Mouse (Mus musculus) adrenal gland, postnatal 0 days (tissue): ENCODE data around the gene Ecm1. TPM values are rescaled to one million over a fixed set of nuclear protein-coding genes. Genes with fewer than 3 reads are reported as not detected.

Experiments
- microRNA-seq: library from miRNA; unstranded; fragments of <30 nt; microRNA quantifications from one replicate; pipeline ENCODE4, GENCODE M21; 2016; ENCODE audit warnings: borderline replicate concordance; ENCODE audit not compliant: insufficient number of aligned reads
- polyA plus RNA-seq: library from polyadenylated mRNA; unstranded; fragments of >200 nt; fragmentation: Nextera tagmentation; extraction: Ambion mirVana; gene quantifications from 2 replicates; pipeline ENCODE4 v1.2.1, GENCODE M21; 2015

Gene Ecm1
- 338 and 413 TPM in 2 replicates for polyA plus RNA-seq

GRCm38 (mm10) chr3:95739353-95740104 lies at the start of gene Ecm1:
Ecm1 (minus strand) TSS chr3:95739569.

DNA sequence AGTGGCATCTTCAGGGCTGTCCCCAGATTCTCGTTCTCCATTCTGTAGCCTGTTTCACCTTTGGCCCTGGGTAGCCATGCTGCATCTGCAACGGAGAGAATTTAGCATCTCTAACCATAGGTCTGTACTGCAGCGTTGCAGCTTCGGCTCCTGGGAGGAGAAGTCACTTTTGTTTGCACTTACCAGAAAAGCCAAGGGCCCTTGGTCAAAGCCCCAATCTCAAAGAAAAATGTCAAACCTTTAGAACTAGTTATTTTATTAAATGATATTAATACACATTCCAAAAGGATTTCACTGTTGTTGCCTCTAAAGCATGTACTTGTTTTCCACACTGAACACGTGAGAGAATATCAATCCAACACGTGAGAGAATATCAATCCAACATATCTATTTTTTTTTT lies 20.7 kb upstream of the Ecm1 start, which contains the start of gene Tars2:
TSS of gene Tars2 (minus strand) at position 101 of the 400 bp plus-strand sequence.

DNA sequence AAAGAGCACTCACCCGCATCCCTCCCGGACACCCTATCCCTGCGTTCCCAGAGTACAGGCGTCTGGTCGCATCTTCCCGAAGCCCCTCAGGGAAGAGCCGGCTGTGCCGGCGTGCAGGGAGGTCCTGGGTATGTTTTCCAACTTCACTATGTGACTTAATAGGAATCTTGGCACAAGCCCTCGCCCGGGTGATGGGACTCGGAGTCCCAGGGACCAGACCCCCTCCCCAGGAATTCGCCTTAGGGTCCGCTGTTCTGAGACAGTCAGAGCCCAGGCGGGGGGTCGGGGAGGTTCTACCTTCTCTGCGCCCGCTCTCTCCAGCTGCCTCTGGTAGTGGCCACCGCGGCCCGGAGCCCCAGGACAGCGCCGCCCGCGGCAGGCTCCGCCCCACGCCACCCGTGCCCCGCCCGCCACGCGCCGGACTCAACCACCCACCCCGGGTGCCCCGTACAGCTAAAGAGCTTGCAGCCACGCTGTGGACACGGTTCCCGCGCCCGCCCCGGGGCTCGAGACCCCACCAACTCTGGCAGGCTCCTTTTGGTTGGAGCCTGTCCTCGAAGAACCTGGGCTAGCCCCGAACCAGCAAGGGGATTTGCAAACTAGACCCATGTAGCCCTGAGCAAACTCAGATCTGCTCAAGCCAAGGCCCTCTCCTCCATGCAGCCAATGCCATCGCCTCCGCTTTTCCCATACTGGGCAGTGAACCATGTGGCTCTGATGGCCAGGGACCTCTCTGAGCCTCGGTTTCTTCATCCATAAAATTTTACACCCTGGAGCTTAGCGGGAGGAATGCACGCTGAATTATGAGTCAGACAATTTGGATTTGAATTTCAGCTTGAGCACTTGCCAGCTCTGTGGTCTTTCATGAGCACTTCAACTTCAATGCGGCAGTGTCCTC lies 51.6 kb downstream of the Ecm1 start, which contains the start of gene Adamtsl4:
TSS of gene Adamtsl4 (minus strand) at position 394 of the 898 bp plus-strand sequence.

Small RNAs within 50 kb of the gene (microRNA-seq; reads per million reads assigned to microRNA genes)
- not detected for gene Mir7014

Other genes with a start within 250 kb of the Ecm1 start
- 22.2 and 44.4 TPM in 2 replicates for gene Ctsk, start 240.3 kb downstream of the Ecm1 start, polyA plus RNA-seq
- 61.3 and 65.8 TPM in 2 replicates for gene Ctss, start 212.8 kb downstream of the Ecm1 start, polyA plus RNA-seq
- gene Hormad1, start 179.9 kb downstream of the Ecm1 start, polyA plus RNA-seq, result 0.11 TPM in 1 of 2 replicates, not detected in the other
- 31.9 and 34.9 TPM in 2 replicates for gene Golph3l, start 150.6 kb downstream of the Ecm1 start, polyA plus RNA-seq
- gene Ensa, start 114.6 kb downstream of the Ecm1 start, polyA plus RNA-seq, result 65.8 and 73.1 TPM in 2 replicates
- gene Mcl1, start 80.8 kb downstream of the Ecm1 start, polyA plus RNA-seq, result 79.8 and 89.8 TPM in 2 replicates
- 9.6 and 14.0 TPM in 2 replicates for gene Adamtsl4, start 51.7 kb downstream of the Ecm1 start, polyA plus RNA-seq
- gene Tars2, start 20.6 kb upstream of the Ecm1 start, polyA plus RNA-seq, result 23.1 and 33.9 TPM in 2 replicates
- gene Rprd2, start 79.3 kb upstream of the Ecm1 start, polyA plus RNA-seq, result 15.8 and 21.5 TPM in 2 replicates
- 12.8 and 15.7 TPM in 2 replicates for gene Prpf3, start 116.3 kb upstream of the Ecm1 start, polyA plus RNA-seq
- gene Mrps21, start 131.9 kb upstream of the Ecm1 start, polyA plus RNA-seq, result 417 and 460 TPM in 2 replicates
- 1.6 TPM in 2 replicates for gene Ciart, start 142.7 kb upstream of the Ecm1 start, polyA plus RNA-seq
- 32.2 and 76.3 TPM in 2 replicates for gene BC028528, start 152.4 kb upstream of the Ecm1 start, polyA plus RNA-seq
- gene Aph1a, start 154.4 kb upstream of the Ecm1 start, polyA plus RNA-seq, result 27.3 and 44.6 TPM in 2 replicates
- gene Car14, start 165.1 kb upstream of the Ecm1 start, polyA plus RNA-seq, result 1.1 and 1.3 TPM in 2 replicates
- 65.3 and 81.3 TPM in 2 replicates for gene Anp32e, start 189.7 kb upstream of the Ecm1 start, polyA plus RNA-seq